Mouse (Mus musculus): ENCODE results near the gene Kbtbd6. TPM values are rescaled to one million over a fixed set of nuclear protein-coding genes. Genes with fewer than 3 reads are reported as not detected.

The Kbtbd6 gene
- polyA plus RNA-seq, 1 experiment from 2014 or later, result 3.7 TPM

Other genes with a start within 250 kb of the Kbtbd6 start
- gene Zfp957, start 204.5 kb upstream of the Kbtbd6 start, polyA plus RNA-seq (2015; fragmentation: Nextera tagmentation; extraction: Ambion mirVana), result not detected in 2 replicates
- gene Rgcc, start 150.2 kb upstream of the Kbtbd6 start, polyA plus RNA-seq (2015; fragmentation: Nextera tagmentation; extraction: Ambion mirVana), result 58.6 and 58.7 TPM in 2 replicates
- 48.2 and 50.8 TPM in 2 replicates for gene Naa16, start 61.1 kb upstream of the Kbtbd6 start, polyA plus RNA-seq (2015; fragmentation: Nextera tagmentation; extraction: Ambion mirVana)
- gene Mtrf1, start 54.1 kb upstream of the Kbtbd6 start, polyA plus RNA-seq (2015; fragmentation: Nextera tagmentation; extraction: Ambion mirVana), result 10.3 and 10.4 TPM in 2 replicates
- 12.3 and 15.2 TPM in 2 replicates for gene Kbtbd7, start 25.3 kb upstream of the Kbtbd6 start, polyA plus RNA-seq (2015; fragmentation: Nextera tagmentation; extraction: Ambion mirVana)
- gene Elf1, start 29.4 kb downstream of the Kbtbd6 start, polyA plus RNA-seq (2015; fragmentation: Nextera tagmentation; extraction: Ambion mirVana), result 9.2 and 9.9 TPM in 2 replicates
- 48.5 and 49.5 TPM in 2 replicates for gene Wbp4, start 29.7 kb downstream of the Kbtbd6 start, polyA plus RNA-seq (2015; fragmentation: Nextera tagmentation; extraction: Ambion mirVana)
- gene Sugt1, start 135.9 kb downstream of the Kbtbd6 start, polyA plus RNA-seq (2015; fragmentation: Nextera tagmentation; extraction: Ambion mirVana), result 139 and 148 TPM in 2 replicates
- 189 and 200 TPM in 2 replicates for gene Cnmd, start 210.3 kb downstream of the Kbtbd6 start, polyA plus RNA-seq (2015; fragmentation: Nextera tagmentation; extraction: Ambion mirVana)